Mouse (Mus musculus): ENCODE results near the gene Grin2d. TPM values are rescaled to one million over a fixed set of nuclear protein-coding genes. Genes with fewer than 3 reads are reported as not detected.

Gene Grin2d
- polyA plus RNA-seq, 1 experiment from 2014 or later: not detected

Other genes starting within 250 kb of the Grin2d start
- not detected in 3 replicates for gene Mamstr, start 238.4 kb downstream of the Grin2d start, polyA plus RNA-seq (2018)
- not detected in 3 replicates for gene Fut2, start 212.0 kb downstream of the Grin2d start, polyA plus RNA-seq (2018)
- not detected in 3 replicates for gene Ntn5, start 194.4 kb downstream of the Grin2d start, polyA plus RNA-seq (2018)
- gene Sec1, start 184.0 kb downstream of the Grin2d start, polyA plus RNA-seq (2018): not detected in 3 replicates
- gene Car11, start 178.5 kb downstream of the Grin2d start, polyA plus RNA-seq (2018): 0.56 TPM in 1 of 3 replicates, not detected in the others
- 11.3 to 58.2 TPM (median 52.9 TPM) in 3 replicates for gene Dbp, start 173.3 kb downstream of the Grin2d start, polyA plus RNA-seq (2018)
- 290 to 1,003 TPM (median 791 TPM) in 3 replicates for gene Rpl18, start 162.9 kb downstream of the Grin2d start, polyA plus RNA-seq (2018)
- gene Sphk2, start 160.4 kb downstream of the Grin2d start, polyA plus RNA-seq (2018): 47.1 to 55.5 TPM (median 51.5 TPM) in 3 replicates
- not detected in 3 replicates for gene Fam83e, start 157.2 kb downstream of the Grin2d start, polyA plus RNA-seq (2018)
- gene Spaca4, start 152.6 kb downstream of the Grin2d start, polyA plus RNA-seq (2018): not detected in 3 replicates
- gene Lmtk3, start 94.6 kb downstream of the Grin2d start, polyA plus RNA-seq (2018): 0.04 to 0.06 TPM in 2 of 3 replicates, not detected in the other
- gene Sult2b1, start 93.7 kb downstream of the Grin2d start, polyA plus RNA-seq (2018): 0.55 to 1.1 TPM (median 0.56 TPM) in 3 replicates
- 42.8 to 66.2 TPM (median 50.0 TPM) in 3 replicates for gene Cyth2, start 63.8 kb downstream of the Grin2d start, polyA plus RNA-seq (2018)
- not detected in 3 replicates for gene Kcnj14, start 53.6 kb downstream of the Grin2d start, polyA plus RNA-seq (2018)
- 4.9 to 28.9 TPM (median 5.3 TPM) in 3 replicates for gene Grwd1, start 47.4 kb downstream of the Grin2d start, polyA plus RNA-seq (2018)
- 103 to 141 TPM (median 125 TPM) in 3 replicates for gene Kdelr1, start 5.6 kb downstream of the Grin2d start, polyA plus RNA-seq (2018)
- not detected in 3 replicates for gene Syngr4, start 18.3 kb upstream of the Grin2d start, polyA plus RNA-seq (2018)
- 11.6 to 13.1 TPM (median 12.8 TPM) in 3 replicates for gene Tmem143, start 18.6 kb upstream of the Grin2d start, polyA plus RNA-seq (2018)
- 271 to 666 TPM (median 552 TPM) in 3 replicates for gene Emp3, start 43.0 kb upstream of the Grin2d start, polyA plus RNA-seq (2018)
- gene Ccdc114, start 45.7 kb upstream of the Grin2d start, polyA plus RNA-seq (2018): 0.65 to 1.0 TPM (median 1.0 TPM) in 3 replicates
- not detected in 3 replicates for gene Abcc6, start 151.9 kb upstream of the Grin2d start, polyA plus RNA-seq (2018)
- 15.9 to 40.2 TPM (median 19.6 TPM) in 3 replicates for gene Nomo1, start 155.3 kb upstream of the Grin2d start, polyA plus RNA-seq (2018)
- not detected in 3 replicates for gene Kcnj11, start 222.4 kb upstream of the Grin2d start, polyA plus RNA-seq (2018)